Mouse (Mus musculus) 3T3-L1 (cell line): Measurements from ENCODE around the gene Smoc1.

Experiments used
- DNase-seq: peaks from one replicate; pipeline ENCODE4 v3.0.0-alpha.2; 2015; ENCODE audit warnings: low read depth, low spot score

Smoc1 gene

GRCm38 (mm10) chr12:81126842-81127241, 100.2 kb downstream of the Smoc1 start:
- no peak for DNase-seq

- DNase-seq = no peak
These were observed 102.1 kb downstream of the Smoc1 start for GRCm38 (mm10) chr12:81128693-81129092.

DNA sequence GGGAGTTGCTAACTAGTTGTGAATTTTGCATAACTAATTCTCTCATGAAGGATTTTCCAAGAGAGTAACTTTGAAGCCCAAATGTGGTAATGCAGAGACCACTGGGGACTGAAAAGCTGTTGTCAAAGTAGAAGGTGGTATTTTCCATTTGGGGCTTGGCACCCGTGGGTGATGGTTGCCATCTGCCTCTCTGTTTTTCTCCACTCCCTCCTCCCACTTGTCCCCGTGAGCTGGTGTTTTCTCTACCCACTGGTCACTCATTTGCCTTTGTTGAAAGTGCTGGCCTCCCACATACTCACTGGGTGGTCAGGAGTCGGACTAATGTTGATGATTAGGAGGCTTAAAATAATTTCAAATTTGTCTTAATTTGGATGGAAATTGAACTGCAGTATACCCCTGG, 104.1 kb downstream of the Smoc1 start:
- no peak for DNase-seq

GRCm38 (mm10) chr12:81131114-81131513, 104.5 kb downstream of the Smoc1 start:
- DNase-seq = no peak

- no peak for DNase-seq
These were observed 106.6 kb downstream of the Smoc1 start for GRCm38 (mm10) chr12:81133055-81133665.

- DNase-seq = no peak
These were observed 111.6 kb downstream of the Smoc1 start for GRCm38 (mm10) chr12:81138217-81138616.

DNA sequence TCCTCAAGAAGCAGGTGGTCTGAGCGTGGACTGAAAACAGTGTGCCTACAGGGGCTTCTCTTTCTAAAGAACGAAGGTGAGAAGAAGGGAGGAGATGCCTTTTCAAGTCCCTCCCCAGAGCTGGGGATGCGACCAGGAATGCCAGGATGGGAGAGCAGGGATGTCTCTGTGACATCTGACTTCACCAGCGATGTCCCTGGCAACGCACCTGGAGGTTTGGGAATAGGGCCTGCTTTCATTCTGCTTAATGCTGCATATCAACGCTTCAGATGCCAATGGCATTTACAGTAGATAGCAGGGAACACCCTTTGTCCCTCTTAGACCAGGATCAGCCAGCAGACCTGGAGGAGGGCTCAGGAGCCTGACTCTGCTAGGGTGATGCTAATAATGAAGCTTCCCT, 112.9 kb downstream of the Smoc1 start:
- DNase-seq = no peak

GRCm38 (mm10) chr12:81140594-81141328, 114.2 kb downstream of the Smoc1 start:
- DNase-seq = no peak

DNA sequence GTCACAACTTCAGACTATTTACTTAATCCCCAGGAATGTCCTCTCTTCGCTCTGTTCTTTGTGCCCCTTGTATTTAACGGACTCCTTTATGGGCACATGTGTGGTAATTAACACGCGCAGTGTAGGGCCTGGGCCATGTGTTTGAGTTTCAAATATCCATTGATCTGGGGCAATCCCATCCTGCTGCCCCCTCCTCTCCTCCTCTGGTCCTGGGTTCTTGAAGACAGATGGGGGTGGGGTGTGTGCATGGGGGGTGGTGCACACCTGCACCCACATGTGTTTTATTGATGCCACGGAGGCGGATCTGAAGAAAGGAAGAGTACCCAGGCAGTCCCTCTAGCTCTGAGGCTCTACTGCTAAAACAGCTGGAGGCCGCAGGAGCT, 114.7 kb downstream of the Smoc1 start:
- DNase-seq = no peak

- DNase-seq = no peak
These were observed 115.6 kb downstream of the Smoc1 start for GRCm38 (mm10) chr12:81142231-81142630.

DNA sequence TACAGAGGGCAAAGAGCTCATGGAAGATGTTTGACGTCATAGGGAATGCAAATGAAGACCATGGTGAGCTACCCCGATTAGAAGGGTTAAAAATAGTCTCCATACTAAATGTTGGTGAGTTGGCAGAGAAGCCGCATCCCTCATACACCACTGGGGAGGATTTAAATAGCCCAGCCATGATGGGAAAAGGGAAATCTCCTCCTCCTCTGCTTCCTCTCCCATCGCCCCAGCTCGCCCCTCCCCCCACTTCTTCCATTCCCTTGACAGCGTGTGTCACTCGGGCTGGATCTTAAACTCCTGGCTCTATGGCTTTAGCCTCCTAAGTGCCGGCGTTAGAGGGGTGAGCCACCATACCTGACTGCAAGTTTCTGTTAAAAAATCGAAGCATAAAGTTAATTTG, 117.6 kb downstream of the Smoc1 start:
- DNase-seq = no peak

GRCm38 (mm10) chr12:81146417-81147180, 120.0 kb downstream of the Smoc1 start:
- no peak for DNase-seq

GRCm38 (mm10) chr12:81147956-81148355, 121.3 kb downstream of the Smoc1 start:
- DNase-seq = no peak

DNA sequence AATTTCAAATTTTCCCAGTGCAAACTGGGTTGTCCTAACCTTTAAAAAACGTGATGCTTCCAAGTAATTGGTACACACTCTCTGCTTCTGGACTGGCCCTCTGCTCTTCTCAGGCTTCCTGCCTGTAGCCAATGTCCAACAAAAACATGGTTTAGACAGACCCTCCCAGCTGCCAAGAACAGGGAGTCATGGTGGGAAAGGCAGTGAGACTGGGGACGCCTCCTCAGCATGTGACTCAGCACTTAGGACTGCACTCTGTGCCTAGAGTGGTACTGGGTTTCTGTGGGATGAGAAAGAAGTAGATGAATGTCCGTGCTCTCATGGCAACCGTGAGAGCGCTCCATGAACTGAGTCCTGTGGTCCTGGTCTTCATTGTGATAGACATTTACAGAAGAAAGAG, 124.3 kb downstream of the Smoc1 start:
- peak; percentile 92 for DNase-seq

GRCm38 (mm10) chr12:81152082-81152481, 125.5 kb downstream of the Smoc1 start:
- peak; percentile 57 for DNase-seq

GRCm38 (mm10) chr12:81155675-81156074, 129.1 kb downstream of the Smoc1 start:
- DNase-seq = peak; percentile 87

- no peak for DNase-seq
These were observed 130.2 kb downstream of the Smoc1 start for GRCm38 (mm10) chr12:81156841-81157240.

GRCm38 (mm10) chr12:81159947-81160346, 133.3 kb downstream of the Smoc1 start:
- no peak for DNase-seq

DNA sequence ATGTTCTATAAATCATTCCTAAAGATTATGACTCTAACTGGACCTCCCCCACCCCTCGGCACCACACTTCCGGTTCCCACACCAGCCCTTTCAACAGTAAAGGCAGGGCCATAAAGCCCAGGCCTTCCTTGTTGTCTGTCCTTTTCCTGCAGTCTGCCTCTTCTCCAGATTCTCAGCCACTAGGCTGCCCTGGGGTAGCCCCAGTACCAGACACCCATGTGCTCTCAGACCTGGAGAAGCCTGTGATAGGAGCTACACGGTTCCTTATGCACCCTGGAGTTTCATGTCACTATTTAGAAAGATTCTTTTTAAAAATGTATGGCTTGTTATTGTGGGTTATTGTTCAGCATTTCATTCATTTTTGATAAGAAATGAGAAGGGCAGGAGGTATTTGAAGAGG, 133.8 kb downstream of the Smoc1 start:
- DNase-seq = no peak

DNA sequence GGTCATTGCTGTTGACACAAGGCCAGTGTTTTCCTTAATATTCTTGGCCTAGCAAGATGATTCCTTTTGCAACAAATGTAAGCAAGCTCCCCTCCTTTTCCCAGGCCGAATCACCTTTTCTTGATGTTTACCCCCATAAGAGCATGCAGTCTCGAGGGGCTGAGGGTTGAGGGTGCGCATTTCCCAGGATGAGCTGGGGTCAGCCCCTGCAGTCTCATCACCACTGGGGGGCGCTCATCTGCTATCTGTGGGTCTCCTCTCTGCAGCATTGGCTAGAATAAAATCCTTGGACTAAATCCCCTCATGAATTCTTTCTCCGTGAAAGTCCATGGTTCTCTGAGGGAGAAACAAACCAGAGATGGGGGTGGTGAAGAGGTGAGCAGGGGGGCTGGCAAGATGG, 134.2 kb downstream of the Smoc1 start:
- DNase-seq = no peak

DNA sequence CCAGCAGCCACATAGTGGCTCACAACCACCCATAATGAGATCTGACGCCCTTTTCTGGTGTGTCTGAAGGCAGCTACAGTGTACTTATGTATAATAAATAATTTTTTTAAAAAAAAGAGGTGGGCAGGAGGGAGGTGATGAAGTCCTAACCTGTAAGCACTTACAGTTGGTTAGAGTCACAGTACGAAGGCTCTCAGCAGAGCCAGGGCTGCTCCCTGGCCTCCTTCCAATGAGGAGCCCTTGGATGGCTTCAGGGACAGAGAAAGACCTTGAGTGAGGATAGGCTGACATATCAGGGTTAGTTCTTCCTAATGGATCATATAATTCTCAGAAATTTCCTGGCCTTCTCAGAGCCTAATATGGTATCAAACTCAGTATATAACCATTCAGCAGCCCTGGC, 134.7 kb downstream of the Smoc1 start:
- no peak for DNase-seq

DNA sequence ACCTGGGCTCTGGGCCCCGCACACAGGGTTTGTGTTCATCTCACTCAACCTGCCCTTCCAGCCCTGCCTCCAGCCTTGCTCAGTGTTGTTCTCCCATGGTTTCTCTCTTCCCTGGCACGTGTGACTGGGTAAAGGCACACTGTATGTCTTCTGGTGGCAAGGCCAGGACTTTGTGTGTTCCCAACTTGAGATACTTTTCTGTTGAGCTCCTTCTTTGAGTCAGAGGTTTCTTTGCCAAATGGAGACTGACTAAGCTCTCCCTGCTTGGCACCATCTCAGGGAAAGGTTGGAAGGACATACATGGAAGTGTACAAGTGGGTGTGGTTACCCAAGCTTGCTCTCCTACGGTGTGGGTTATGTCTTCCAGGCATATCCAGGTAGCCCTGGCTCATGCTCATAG, 136.5 kb downstream of the Smoc1 start:
- DNase-seq = peak; percentile 72

DNA sequence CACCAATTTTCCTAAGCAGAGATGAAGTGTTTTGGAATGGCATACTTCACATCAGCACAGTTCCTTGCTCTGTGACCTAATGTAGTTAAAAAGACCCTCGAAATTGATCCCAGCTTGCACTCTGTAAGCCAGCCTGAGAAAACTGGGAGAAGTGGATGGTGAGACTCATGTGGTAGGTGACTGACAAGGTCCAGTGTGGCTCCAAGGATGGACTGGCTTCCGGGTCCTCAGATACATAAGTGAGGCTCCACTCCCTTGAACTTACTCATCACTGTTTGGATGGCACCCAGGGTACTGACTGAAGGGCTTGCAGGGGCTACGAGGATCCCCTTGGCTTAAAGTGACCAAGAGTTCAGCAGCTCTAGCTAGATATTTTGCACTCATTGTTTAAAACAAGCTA, 137.0 kb downstream of the Smoc1 start:
- no peak for DNase-seq
